In the genomic region with DNA sequence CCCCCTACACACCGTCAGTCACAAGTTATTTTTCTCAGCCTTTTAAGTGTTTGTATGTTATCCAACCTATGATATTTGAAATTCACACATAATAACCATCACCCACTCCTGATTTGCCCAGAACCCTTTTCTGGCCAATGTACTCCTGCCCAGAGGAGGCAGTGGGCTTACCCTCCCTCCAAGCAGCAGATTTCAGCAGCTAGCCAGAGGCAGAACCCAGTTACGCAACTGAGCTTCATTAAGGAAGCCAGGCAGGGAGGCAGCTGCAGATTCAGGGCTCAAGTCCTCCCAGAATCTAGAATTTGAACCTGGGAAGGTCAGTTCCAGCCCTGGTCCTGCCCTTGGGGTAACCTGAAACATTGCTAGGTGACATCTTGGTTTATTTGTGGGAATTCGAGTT, we compare ENCODE assay signal across 11 mouse cellular contexts.
DNase-seq lines count a peak whose midpoint lies in the region; ATAC-seq and TF ChIP-seq lines count a peak whose summit lies in the region.
"Had no signal": no experiment of that assay in that cellular context is flagged by ENCODE, and none has a peak within 500 bp of the region (broad histone marks: within the 10 kb centered on the region; RNA-seq: fewer than 3 reads in every experiment).

No protein-coding gene starts in this region.

- DNase-seq in kidney, postnatal 14 days, result no peak
- DNase-seq in forebrain, embryonic 10.5 days (ENCODE audit: extremely low spot score, low spot score), result no peak
- DNase-seq: layer of hippocampus, adult 9-11 months; spleen, adult 18-20 months had no signal

- H3K36me3 ChIP-seq in kidney, embryonic 16.5 days (ENCODE audit: insufficient read depth, low read length), result no peaks in the 10 kb centered on the region
- H3K36me3 ChIP-seq in heart, embryonic 15.5 days, result no peaks in the 10 kb centered on the region
- H3K36me3 ChIP-seq in midbrain, embryonic 15.5 days (replicated peaks), result no peaks in the 10 kb centered on the region
- no peaks in the 10 kb centered on the region for H3K36me3 ChIP-seq in forebrain, embryonic 10.5 days (replicated peaks)
- H3K36me3 ChIP-seq: forebrain, embryonic 15.5 days had no signal

- no peak for TF ChIP-seq CTCF in cortical plate, adult 2 months (IDR thresholded peaks at IDR 0.05; ENCODE audit: extremely low read depth, insufficient read depth, low read length)

- peak overlapping the region; percentile 34; the same call in 1 of the 2 replicates for H3K4me2 ChIP-seq in kidney, embryonic 16.5 days (replicated peaks; ENCODE audit: low read depth, low read length)
- peak overlapping the region; percentile 38; the same call in 1 of the 2 replicates for H3K4me2 ChIP-seq in heart, embryonic 15.5 days
- no peak overlapping the region for H3K4me2 ChIP-seq in midbrain, embryonic 15.5 days
- H3K4me2 ChIP-seq: forebrain, embryonic 15.5 days had no signal

- H3K9me3 ChIP-seq in kidney, embryonic 16.5 days (ENCODE audit: low read length), result no peaks in the 10 kb centered on the region
- H3K9me3 ChIP-seq in heart, embryonic 15.5 days (replicated peaks), result no peaks in the 10 kb centered on the region
- H3K9me3 ChIP-seq in midbrain, embryonic 15.5 days, result no peaks in the 10 kb centered on the region
- H3K9me3 ChIP-seq in forebrain, embryonic 10.5 days, result no peaks in the 10 kb centered on the region
- H3K9me3 ChIP-seq: forebrain, embryonic 15.5 days had no signal

- TF ChIP-seq POLR2A in cortical plate, adult 2 months (IDR thresholded peaks at IDR 0.05; ENCODE audit: extremely low read depth, insufficient read depth, low read length), result no peak

- H3K9ac ChIP-seq in kidney, embryonic 16.5 days (replicated peaks; ENCODE audit: low read length), result no peak overlapping the region
- no peak overlapping the region for H3K9ac ChIP-seq in heart, embryonic 15.5 days
- no peak overlapping the region for H3K9ac ChIP-seq in midbrain, embryonic 15.5 days
- H3K9ac ChIP-seq: forebrain, embryonic 15.5 days had no signal

- 58% methylated on average over 3 of the region's 3 CpGs for WGBS in kidney, embryonic 16.5 days
- WGBS in heart, embryonic 15.5 days, result 70% methylated on average over 3 of the region's 3 CpGs
- WGBS in midbrain, embryonic 15.5 days, result 73% methylated on average over 3 of the region's 3 CpGs
- WGBS in forebrain, embryonic 10.5 days, result 77% methylated on average over 3 of the region's 3 CpGs

- ATAC-seq in kidney, embryonic 16.5 days (ENCODE audit: low FRiP score, low TSS enrichment), result no peak
- ATAC-seq in heart, embryonic 15.5 days (replicated peaks; ENCODE audit: insufficient number of reproducible peaks, insufficient read depth, low FRiP score, low read depth), result no peak
- no peak for ATAC-seq in midbrain, embryonic 15.5 days (replicated peaks)
- ATAC-seq in inflammation-experienced regulatory T-cells, adult 6 months, result no peak
- ATAC-seq: forebrain, embryonic 15.5 days; Patski had no signal

- peak overlapping the region; percentile 38; the same call in 1 of the 2 replicates for H3K27ac ChIP-seq in kidney, embryonic 16.5 days (ENCODE audit: low read length)
- H3K27ac ChIP-seq in cortical plate, adult 2 months (ENCODE audit: insufficient read depth, low read length), result no peak overlapping the region; the same call in 1 of the 2 replicates
- H3K27ac ChIP-seq in heart, embryonic 15.5 days, result peak overlapping the region; percentile 26; the same call in 1 of the 2 replicates
- 0 out of 2 replicates have a peak overlapping the region, but pooled peaks have one; percentile 9 for H3K27ac ChIP-seq in midbrain, embryonic 15.5 days
- H3K27ac ChIP-seq in forebrain, embryonic 10.5 days, result no peak overlapping the region
- H3K27ac ChIP-seq: forebrain, embryonic 15.5 days had no signal

- no peaks in the 10 kb centered on the region for H3K27me3 ChIP-seq in kidney, embryonic 16.5 days (ENCODE audit: insufficient read depth, low read length)
- H3K27me3 ChIP-seq in heart, embryonic 15.5 days, result no peaks in the 10 kb centered on the region
- H3K27me3 ChIP-seq in midbrain, embryonic 15.5 days (replicated peaks), result no peaks in the 10 kb centered on the region
- no peaks in the 10 kb centered on the region for H3K27me3 ChIP-seq in forebrain, embryonic 10.5 days (ENCODE audit: poor library complexity, severe bottlenecking)
- H3K27me3 ChIP-seq: forebrain, embryonic 15.5 days; Patski had no signal

- peaks cover 37% of the 10 kb centered on the region for H3K4me1 ChIP-seq in kidney, embryonic 16.5 days (ENCODE audit: insufficient read depth, low read length)
- peaks cover 22% of the 10 kb centered on the region for H3K4me1 ChIP-seq in cortical plate, adult 2 months (ENCODE audit: control insufficient read depth, insufficient read depth, low read length)
- peaks cover 46% of the 10 kb centered on the region for H3K4me1 ChIP-seq in heart, embryonic 15.5 days (replicated peaks)
- peaks cover 46% of the 10 kb centered on the region for H3K4me1 ChIP-seq in midbrain, embryonic 15.5 days
- H3K4me1 ChIP-seq in forebrain, embryonic 10.5 days, result peaks cover 55% of the 10 kb centered on the region

- no peak overlapping the region for H3K4me3 ChIP-seq in kidney, embryonic 16.5 days (ENCODE audit: low read length)
- 0 out of 2 replicates have a peak overlapping the region, but pooled peaks have one; percentile 5 for H3K4me3 ChIP-seq in cortical plate, adult 2 months (ENCODE audit: insufficient read depth, low read length)
- no peak overlapping the region for H3K4me3 ChIP-seq in heart, embryonic 15.5 days
- H3K4me3 ChIP-seq in midbrain, embryonic 15.5 days, result no peak overlapping the region
- no peak overlapping the region for H3K4me3 ChIP-seq in forebrain, embryonic 10.5 days
- H3K4me3 ChIP-seq: forebrain, embryonic 15.5 days had no signal

Comparison
In these comparisons a context has a peak if more than half of its experiments do, and no peak if none do; other contexts are left out.
1. H3K27ac ChIP-seq: peak in kidney, embryonic 16.5 days (single experiment), heart, embryonic 15.5 days (single experiment) and midbrain, embryonic 15.5 days (single experiment); none in cortical plate, adult 2 months (single experiment) and forebrain, embryonic 10.5 days (single experiment).